Mouse (Mus musculus) layer of hippocampus, postnatal 36 days (tissue): ENCODE results near the gene Mief1. TPM values are rescaled to one million over a fixed set of nuclear protein-coding genes. Genes with fewer than 3 reads are reported as not detected.
A peak's percentile ranks its signal among the peaks of the same experiment; 100 is the strongest.

Experiments
- DNase-seq, 2 experiments: peaks; one replicate each; pipeline ENCODE4 v3.0.0; 2022
- total RNA-seq, 2 experiments: library from RNA; stranded (reverse); gene quantifications; 2 replicates each; pipeline ENCODE4 v1.2.3; 2021

The Mief1 gene
- total RNA-seq, 2 experiments from 2014 or later = 30.8 to 32.4 TPM

DNA sequence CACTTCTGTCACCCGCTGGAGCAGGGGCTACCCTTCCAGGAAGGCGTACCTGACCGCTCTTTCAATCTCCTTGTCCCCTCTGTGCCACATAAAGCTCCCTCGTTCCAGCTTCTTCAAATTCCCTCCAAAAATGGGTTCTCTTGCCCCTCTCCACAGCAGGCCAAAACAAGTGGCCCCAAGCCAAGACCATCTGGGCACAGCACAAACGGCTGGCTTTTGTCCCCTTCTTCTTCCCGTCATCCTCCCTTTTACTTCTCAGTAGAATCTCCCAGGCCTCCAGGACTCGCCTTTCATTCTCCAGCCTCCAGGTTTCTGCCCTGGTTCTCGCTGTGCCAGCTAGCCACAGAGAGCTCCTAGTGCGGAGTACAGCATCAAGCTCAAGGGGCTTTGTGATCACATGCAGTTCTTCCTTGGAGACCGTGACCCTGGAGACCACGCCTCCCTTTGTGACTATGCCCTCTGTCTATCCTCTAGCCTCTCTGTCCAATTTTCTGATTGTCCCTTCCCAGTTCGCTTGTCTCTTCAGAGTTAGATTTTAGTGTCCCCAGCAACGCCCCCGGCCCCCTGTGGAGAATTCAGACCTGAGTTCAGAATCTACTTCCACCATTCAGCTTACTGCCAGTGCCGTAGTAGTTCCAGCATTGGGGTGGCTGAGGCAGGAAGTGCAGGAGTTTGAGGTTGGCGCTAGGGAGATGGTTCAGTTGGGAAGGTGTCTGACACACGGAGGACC, 5.6 kb upstream of the Mief1 start:
- no peak for DNase-seq

GRCm38 (mm10) chr15:80232331-80232730, 1.5 kb upstream of the Mief1 start:
- DNase-seq = no peak

GRCm38 (mm10) chr15:80233053-80233452, 765 bp upstream of the Mief1 start:
- DNase-seq = no peak

DNA sequence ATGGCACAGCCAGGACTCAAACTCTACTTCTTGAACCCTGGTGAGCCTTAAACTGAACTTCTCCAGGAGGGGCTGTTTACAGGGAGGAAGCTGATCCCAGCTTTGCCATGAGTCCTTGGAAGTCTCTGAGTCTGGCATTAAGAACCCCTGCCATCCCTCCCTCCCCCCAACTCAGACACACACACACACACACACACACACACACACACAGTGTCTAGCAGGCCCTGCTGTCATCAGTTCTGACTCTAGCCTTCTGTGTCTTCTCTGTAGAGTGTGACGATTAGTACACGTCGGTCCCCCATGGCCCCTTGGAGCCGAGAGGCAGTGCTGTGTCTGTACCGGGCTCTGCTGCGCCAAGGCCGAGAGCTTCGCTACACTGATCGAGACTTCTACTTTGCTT, 1.7 kb downstream of the Mief1 start, which contains the start of gene AC140267.1:
Gene AC140267.1, plus strand, starts transcription at position 301 of the 400 bp plus-strand sequence.
- DNase-seq = no peak

- no peak for DNase-seq
Observed at GRCm38 (mm10) chr15:80248135-80248534, 14.3 kb downstream of the Mief1 start.

GRCm38 (mm10) chr15:80248596-80248995, 14.8 kb downstream of the Mief1 start:
- DNase-seq = no peak

GRCm38 (mm10) chr15:80249672-80250071, 15.9 kb downstream of the Mief1 start:
- no peak for DNase-seq

DNA sequence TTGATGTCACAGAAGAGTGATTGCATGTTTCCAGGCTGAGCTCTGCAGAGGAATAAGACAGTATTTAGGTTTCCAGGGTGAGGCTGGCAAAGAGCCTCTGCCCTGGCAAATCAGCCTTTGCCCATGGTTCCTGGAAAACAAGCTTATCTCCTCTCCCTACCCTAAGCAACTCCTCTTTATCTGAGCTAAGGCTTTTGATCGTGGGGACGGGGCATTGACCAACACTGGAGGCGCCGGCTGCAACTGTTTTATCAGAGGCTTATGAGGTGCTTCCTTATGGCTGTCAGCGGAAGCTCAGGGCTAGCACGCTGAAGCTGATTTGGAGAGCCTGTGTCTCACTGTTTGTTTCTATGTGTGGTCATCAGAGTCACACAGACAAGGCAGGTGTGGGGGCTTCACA, 16.8 kb downstream of the Mief1 start:
- DNase-seq = no peak

DNA sequence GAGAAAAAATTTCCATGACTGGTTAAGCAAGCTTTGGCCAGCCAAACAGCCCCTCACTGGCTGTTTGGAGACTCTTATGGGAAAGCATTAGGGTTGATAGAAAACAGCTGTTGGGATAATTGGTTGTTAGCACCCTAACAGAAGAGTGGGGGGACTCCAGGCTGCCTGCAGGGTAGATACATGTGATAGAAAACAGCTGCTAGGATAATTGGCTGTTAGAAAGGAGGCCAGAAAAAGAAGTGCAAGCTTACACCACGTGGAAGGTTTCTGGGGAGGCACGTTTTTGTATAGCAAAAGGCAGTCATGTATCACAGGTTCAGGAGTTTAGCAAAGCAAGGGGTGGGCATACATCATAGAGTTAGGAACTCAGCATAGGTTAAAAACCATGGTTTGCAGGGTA, 19.7 kb downstream of the Mief1 start:
- no peak for DNase-seq

GRCm38 (mm10) chr15:80254207-80254606, 20.4 kb downstream of the Mief1 start:
- DNase-seq = no peak

- DNase-seq = peak; percentile 98 to 99
Observed at GRCm38 (mm10) chr15:80254847-80255645, 21.2 kb downstream of the Mief1 start, which contains the start of gene Atf4. Gene Atf4 (plus strand): TSS chr15:80255184.

DNA sequence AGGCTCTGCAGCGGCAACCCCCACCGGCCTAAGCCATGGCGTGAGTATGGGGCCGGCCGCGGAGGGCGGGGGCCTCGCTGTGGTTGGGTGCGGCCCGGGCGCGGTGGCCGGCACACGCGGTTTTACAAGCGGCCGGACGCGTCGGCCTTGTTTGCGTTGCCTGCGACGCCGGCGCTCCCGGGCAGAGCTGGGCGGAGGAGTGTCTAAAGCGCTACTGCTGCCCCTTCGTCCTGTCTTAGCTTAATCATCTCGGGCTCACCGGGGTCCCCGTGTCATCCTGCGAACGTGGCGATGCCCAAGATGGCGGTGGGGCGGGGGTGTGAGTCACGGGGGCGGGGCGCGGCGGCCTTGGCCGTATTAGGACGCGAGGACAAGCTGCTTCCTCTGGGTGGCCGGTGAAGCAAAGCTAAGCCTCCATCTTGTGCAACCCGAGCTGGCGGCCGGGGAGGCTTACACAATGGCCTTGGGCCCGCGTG, 21.9 kb downstream of the Mief1 start:
- peak; percentile 52 to 54 for DNase-seq

GRCm38 (mm10) chr15:80256242-80256641, 22.4 kb downstream of the Mief1 start:
- no peak for DNase-seq

- no peak for DNase-seq
Observed at GRCm38 (mm10) chr15:80256656-80257601, 23.1 kb downstream of the Mief1 start.

DNA sequence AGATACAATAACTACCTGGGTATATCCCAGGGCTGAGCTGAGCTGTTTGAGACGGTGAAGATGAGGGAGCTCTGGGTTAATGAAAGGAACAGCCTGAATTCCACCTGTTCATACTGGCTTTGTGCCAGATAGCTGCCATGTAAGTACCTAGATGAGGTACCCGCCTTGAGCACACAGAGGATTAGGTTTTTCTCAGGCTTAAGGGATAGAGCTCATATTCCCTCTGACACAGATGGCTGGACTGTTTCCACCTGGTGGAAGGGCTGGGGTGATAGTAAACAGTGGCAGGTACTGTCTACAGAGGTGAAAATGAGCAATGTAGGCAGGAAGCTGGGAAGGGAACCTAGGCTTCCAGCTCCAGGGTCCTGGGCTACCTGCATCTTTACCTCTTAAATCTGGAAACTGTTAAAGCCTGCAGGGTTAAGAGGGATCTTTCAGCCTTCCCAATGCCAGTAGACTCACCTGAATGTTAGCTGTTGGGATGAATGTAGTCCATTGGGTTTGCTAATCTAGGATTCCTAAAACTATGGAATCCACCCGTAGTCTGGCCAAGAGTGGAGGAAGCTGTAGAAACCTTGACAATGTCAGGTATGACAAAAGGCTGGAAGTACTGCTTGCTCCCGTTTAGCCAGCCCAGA, 23.9 kb downstream of the Mief1 start:
- DNase-seq = no peak

DNA sequence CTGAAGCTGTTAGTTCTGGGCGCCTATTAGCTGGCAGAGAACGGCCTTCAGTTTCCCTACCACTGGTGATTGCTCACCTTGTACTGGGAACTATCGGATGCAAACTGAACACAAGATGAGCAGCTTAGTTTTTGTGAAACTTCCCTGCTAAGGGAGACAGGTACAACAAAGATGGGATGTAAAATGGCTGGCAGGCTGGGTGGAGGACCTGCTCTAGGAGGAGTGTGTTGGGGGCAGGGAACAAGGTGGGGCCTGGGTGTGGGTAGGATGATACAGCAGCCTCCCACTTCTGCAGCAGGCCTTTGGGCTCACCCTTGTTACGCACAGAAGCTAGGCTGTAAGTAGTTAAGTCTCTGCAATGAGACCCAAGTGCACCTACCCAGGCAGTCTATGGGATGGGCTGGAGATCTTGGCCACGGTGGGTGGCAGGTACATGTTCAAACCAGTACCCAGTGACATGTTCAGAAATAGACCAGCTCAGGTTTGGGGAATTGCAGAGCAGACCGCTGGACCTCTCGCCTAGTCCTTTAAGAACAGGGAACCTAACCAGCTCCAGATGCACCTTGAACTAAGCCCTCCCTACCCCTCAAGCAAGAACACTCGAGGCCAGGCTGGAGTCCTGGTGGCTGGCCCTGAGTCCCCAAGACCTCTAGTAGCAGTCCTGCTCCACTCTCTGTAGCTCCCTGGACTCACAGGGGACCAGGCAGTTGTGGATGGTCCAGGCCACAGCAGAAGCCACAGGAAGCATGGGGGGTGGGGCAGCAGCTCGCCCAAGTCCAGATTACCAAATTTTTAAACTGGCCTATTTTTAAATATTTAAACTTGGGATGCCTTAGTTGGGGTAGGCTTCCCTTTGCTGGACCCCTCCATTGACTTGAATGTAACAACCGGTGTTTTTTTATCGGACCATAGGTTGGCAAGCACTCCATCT, 24.7 kb downstream of the Mief1 start:
- no peak for DNase-seq

- DNase-seq = no peak
Observed at GRCm38 (mm10) chr15:80259406-80260045, 25.7 kb downstream of the Mief1 start.

- DNase-seq = peak; percentile 81
Observed at GRCm38 (mm10) chr15:80260677-80261076, 26.9 kb downstream of the Mief1 start.

DNA sequence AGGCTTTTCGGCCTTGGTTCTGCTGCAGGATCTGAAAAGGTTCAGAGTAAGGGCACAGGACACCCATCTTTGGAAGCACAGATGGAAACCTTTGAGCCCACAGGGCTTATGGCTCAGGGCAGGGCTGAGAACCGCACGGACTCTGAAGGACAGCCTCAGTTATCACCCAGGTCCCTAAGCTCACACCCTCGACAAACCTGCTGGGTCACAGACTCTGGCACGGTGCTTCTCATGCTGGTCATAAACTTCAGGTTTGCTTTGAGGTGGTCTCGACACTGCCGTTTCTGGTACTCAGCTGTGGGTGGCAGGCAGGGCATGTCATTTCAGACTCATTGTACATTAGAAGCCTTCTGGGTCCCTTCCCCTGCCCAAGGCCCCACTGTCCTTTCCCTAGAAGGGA, 27.3 kb downstream of the Mief1 start:
- DNase-seq = no peak
